Mouse (Mus musculus): ENCODE measurements at regions not wholly inside any gene's neighbourhood (a gene's known extent, or its start where the extent isn't known, plus 50 kb on each side); places are given as distances from the start of the nearest gene placed in this dataset.

DNA sequence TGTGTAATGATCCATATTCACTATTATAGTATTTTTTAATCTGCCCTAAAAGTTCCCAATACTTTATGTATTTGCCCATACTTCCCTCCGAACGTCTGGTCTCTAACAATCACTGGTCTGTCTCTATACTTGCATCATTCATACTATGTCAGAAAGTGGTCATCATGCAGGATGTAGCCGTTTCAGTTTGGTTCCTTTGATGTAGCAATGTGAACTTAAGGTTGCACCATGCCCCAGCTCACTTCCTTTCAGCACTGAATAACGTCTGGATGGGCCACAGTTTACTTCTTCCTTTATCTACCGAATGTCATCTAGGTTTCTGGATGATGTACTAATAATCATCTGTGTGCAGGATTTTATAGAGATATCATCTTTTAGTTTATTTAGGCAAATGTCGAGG lies 461.9 kb downstream of the Rpl10l start:
- peak; percentile 81 for DNase-seq (ENCODE audit: low read depth)

DNA sequence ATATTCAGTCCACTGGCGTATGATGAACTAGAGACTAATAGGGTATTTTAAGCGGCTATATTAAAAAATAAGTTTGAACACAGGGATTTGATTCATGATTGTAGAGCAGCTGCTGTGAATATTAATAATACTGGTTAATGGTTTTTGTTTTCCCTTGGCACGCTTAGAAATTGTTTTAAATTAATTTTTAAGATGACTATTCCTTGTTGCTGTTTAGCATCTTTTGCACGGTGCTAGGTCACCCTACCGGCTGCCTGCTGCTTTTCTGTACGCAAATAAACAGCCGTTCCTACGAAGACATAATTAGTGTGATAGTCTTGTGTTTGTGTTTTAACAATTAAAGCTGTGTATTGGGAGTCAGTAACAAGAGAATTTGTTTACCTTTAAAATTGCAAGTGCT lies 485.1 kb downstream of the Rpl10l start:
- DNase-seq (ENCODE audit: low read depth): no peak

DNA sequence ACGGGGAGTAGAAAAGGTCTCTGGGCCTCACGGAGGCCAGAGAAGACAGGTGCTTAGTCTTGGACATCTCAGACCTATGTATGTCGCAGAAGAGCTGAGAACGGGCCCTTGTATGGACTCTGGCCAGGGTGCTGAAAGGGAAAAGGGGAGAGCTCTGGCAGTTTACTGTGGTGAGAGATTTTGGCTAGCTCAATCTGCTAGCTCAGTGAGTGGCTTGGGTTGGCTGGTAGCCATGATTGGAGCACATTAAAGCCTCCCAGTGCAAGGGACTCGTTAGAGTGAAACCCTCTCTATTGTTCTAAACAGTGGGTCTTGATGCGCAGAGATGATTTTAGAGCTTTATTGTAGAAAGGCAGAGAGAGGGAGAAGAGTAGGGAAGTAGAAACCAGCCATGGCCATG lies 512.7 kb downstream of the Rpl10l start:
- DNase-seq (ENCODE audit: low read depth): no peak

Data from 416B (cell line).